26 mouse cellular contexts compared by ENCODE assay signal in genomic region chr8:10840044-10840443, GRCm38 (mm10).
DNase-seq lines count a peak whose midpoint lies in the region; ATAC-seq and TF ChIP-seq lines count a peak whose summit lies in the region.
"Had no signal": no experiment of that assay in that cellular context is flagged by ENCODE, and none has a peak within 500 bp of the region (broad histone marks: within the 10 kb centered on the region; RNA-seq: fewer than 3 reads in every experiment).

No protein-coding gene starts in this region.

- no peaks in the 10 kb centered on the region for H3K4me1 ChIP-seq in forebrain, embryonic 12.5 days
- H3K4me1 ChIP-seq in forebrain, embryonic 11.5 days (replicated peaks; ENCODE audit: control insufficient read depth, insufficient read depth, low read length): no peaks in the 10 kb centered on the region
- no peaks in the 10 kb centered on the region for H3K4me1 ChIP-seq in midbrain, embryonic 12.5 days
- 0 out of 2 replicates have a peak, but pooled peaks cover 4% of the 10 kb centered on the region for H3K4me1 ChIP-seq in midbrain, embryonic 10.5 days
- H3K4me1 ChIP-seq in MEL (ENCODE audit: control insufficient read depth in 1 of 2, insufficient read depth in 2 of 2, low read length in 2 of 2): peaks cover 0 to 10% of the 10 kb centered on the region in 2 experiments; a peak in 2 of 4 replicates
- H3K4me1 ChIP-seq in forebrain, postnatal 0 days (ENCODE audit: insufficient read depth): no peaks in the 10 kb centered on the region
- no peaks in the 10 kb centered on the region for H3K4me1 ChIP-seq in kidney, embryonic 15.5 days
- H3K4me1 ChIP-seq: liver, embryonic 15.5 days; stomach, embryonic 15.5 days had no signal

- ATAC-seq in forebrain, embryonic 12.5 days (ENCODE audit: low FRiP score): peak; percentile 57; the same call in 1 of the 2 replicates
- ATAC-seq in forebrain, embryonic 11.5 days (replicated peaks; ENCODE audit: low FRiP score): no peak
- 0 out of 2 replicates have a peak, but pooled peaks have one; percentile 34 for ATAC-seq in midbrain, embryonic 12.5 days (ENCODE audit: low FRiP score, low read depth)
- peak; percentile 54; the same call in 1 of the 2 replicates for ATAC-seq in forebrain, postnatal 0 days
- no peak for ATAC-seq in kidney, embryonic 15.5 days (replicated peaks; ENCODE audit: low FRiP score)
- no peak for ATAC-seq in megakaryocyte, adult 5-6 weeks (ENCODE audit: poor library complexity, severe bottlenecking)
- ATAC-seq: inflammation-experienced regulatory T-cells, adult 6 months had no signal

- no peak overlapping the region for H3K9ac ChIP-seq in forebrain, embryonic 12.5 days
- no peak overlapping the region for H3K9ac ChIP-seq in forebrain, embryonic 11.5 days (ENCODE audit: low read length)
- no peak overlapping the region for H3K9ac ChIP-seq in midbrain, embryonic 12.5 days (replicated peaks)
- H3K9ac ChIP-seq in MEL (ENCODE audit: control insufficient read depth, low read depth, low read length, poor library complexity, severe bottlenecking): no peak overlapping the region
- H3K9ac ChIP-seq in forebrain, postnatal 0 days: no peak overlapping the region
- no peak overlapping the region for H3K9ac ChIP-seq in kidney, embryonic 15.5 days
- H3K9ac ChIP-seq: heart, embryonic 12.5 days; limb, embryonic 12.5 days; liver, embryonic 15.5 days; lung, embryonic 14.5 days; neural tube, embryonic 13.5 days; stomach, embryonic 15.5 days had no signal

- H3K27ac ChIP-seq in forebrain, embryonic 12.5 days: no peak overlapping the region
- H3K27ac ChIP-seq in forebrain, embryonic 11.5 days (ENCODE audit: low read depth, low read length): no peak overlapping the region
- H3K27ac ChIP-seq in midbrain, embryonic 12.5 days (replicated peaks): no peak overlapping the region
- no peak overlapping the region for H3K27ac ChIP-seq in midbrain, embryonic 10.5 days (replicated peaks)
- H3K27ac ChIP-seq in MEL (ENCODE audit: control insufficient read depth, low read depth, low read length): no peak overlapping the region
- H3K27ac ChIP-seq in forebrain, postnatal 0 days (ENCODE audit: low read depth, low read length): no peak overlapping the region
- no peak overlapping the region for H3K27ac ChIP-seq in kidney, embryonic 15.5 days
- H3K27ac ChIP-seq: heart, adult 2 months; left cerebral cortex, adult 2 months; limb, embryonic 12.5 days; liver, embryonic 15.5 days; neural tube, embryonic 13.5 days; stomach, embryonic 15.5 days had no signal

- no peak for TF ChIP-seq EP300 in MEL (IDR thresholded peaks at IDR 0.05; ENCODE audit: low read depth in 1 of 2, low read length in 2 of 2)

- TF ChIP-seq RAD21 in MEL (IDR thresholded peaks at IDR 0.05; ENCODE audit: low read depth, low read length): no peak

- H3K27me3 ChIP-seq in forebrain, embryonic 12.5 days: 0 out of 2 replicates have a peak, but pooled peaks cover 9% of the 10 kb centered on the region
- H3K27me3 ChIP-seq in forebrain, embryonic 11.5 days (ENCODE audit: control insufficient read depth, insufficient read depth, low read length): no peaks in the 10 kb centered on the region
- H3K27me3 ChIP-seq in midbrain, embryonic 12.5 days: 0 out of 2 replicates have a peak, but pooled peaks cover 5% of the 10 kb centered on the region
- no peaks in the 10 kb centered on the region for H3K27me3 ChIP-seq in midbrain, embryonic 10.5 days (ENCODE audit: low read depth, poor library complexity, severe bottlenecking)
- no peaks in the 10 kb centered on the region; a peak in 1 of 4 replicates for H3K27me3 ChIP-seq in MEL (ENCODE audit: control insufficient read depth in 1 of 2, insufficient read depth in 2 of 2, low read length in 2 of 2)
- H3K27me3 ChIP-seq in forebrain, postnatal 0 days (ENCODE audit: insufficient read depth, low read length): no peaks in the 10 kb centered on the region; the same call in 1 of the 2 replicates
- H3K27me3 ChIP-seq in kidney, embryonic 15.5 days: no peaks in the 10 kb centered on the region; the same call in 1 of the 2 replicates
- H3K27me3 ChIP-seq: liver, embryonic 15.5 days; neural tube, embryonic 13.5 days; stomach, embryonic 15.5 days had no signal

- no peak for TF ChIP-seq POLR2A in MEL (IDR thresholded peaks at IDR 0.05; ENCODE audit: control insufficient read depth in 1 of 2, insufficient read depth in 1 of 2, low read depth in 1 of 2, low read length in 2 of 2, poor library complexity in 1 of 2)

- H3K9me3 ChIP-seq in forebrain, embryonic 12.5 days: no peaks in the 10 kb centered on the region
- no peaks in the 10 kb centered on the region for H3K9me3 ChIP-seq in forebrain, embryonic 11.5 days (ENCODE audit: control insufficient read depth, low read length)
- H3K9me3 ChIP-seq in midbrain, embryonic 12.5 days: no peaks in the 10 kb centered on the region
- H3K9me3 ChIP-seq in midbrain, embryonic 10.5 days (replicated peaks): no peaks in the 10 kb centered on the region
- no peaks in the 10 kb centered on the region for H3K9me3 ChIP-seq in MEL (replicated peaks; ENCODE audit: insufficient read depth, low read length)
- H3K9me3 ChIP-seq in forebrain, postnatal 0 days (ENCODE audit: low read length): no peaks in the 10 kb centered on the region
- no peaks in the 10 kb centered on the region for H3K9me3 ChIP-seq in kidney, embryonic 15.5 days (replicated peaks)
- H3K9me3 ChIP-seq: heart, embryonic 12.5 days; limb, embryonic 12.5 days; liver, embryonic 15.5 days; neural tube, embryonic 13.5 days; stomach, embryonic 15.5 days had no signal

- H3K4me3 ChIP-seq in forebrain, embryonic 12.5 days (replicated peaks): no peak overlapping the region
- no peak overlapping the region for H3K4me3 ChIP-seq in forebrain, embryonic 11.5 days (ENCODE audit: low read depth, low read length)
- no peak overlapping the region for H3K4me3 ChIP-seq in midbrain, embryonic 12.5 days
- no peak overlapping the region for H3K4me3 ChIP-seq in midbrain, embryonic 10.5 days
- H3K4me3 ChIP-seq in MEL (ENCODE audit: control insufficient read depth in 1 of 2, insufficient read depth in 1 of 2, low read depth in 2 of 2, low read length in 2 of 2): no peak overlapping the region
- H3K4me3 ChIP-seq in forebrain, postnatal 0 days (ENCODE audit: low read depth, low read length): no peak overlapping the region
- H3K4me3 ChIP-seq in kidney, embryonic 15.5 days (replicated peaks): no peak overlapping the region
- H3K4me3 ChIP-seq: heart, adult 2 months; heart, embryonic 12.5 days; left cerebral cortex, adult 2 months; limb, embryonic 12.5 days; liver, embryonic 15.5 days; neural tube, embryonic 13.5 days; stomach, embryonic 15.5 days had no signal

- no peak for DNase-seq in forebrain, embryonic 11.5 days (ENCODE audit: low spot score)
- no peak for DNase-seq in midbrain, embryonic 10.5 days (ENCODE audit: low spot score)
- no peak for DNase-seq in MEL (ENCODE audit: low read depth, low spot score)
- DNase-seq in forebrain, postnatal 0 days: no peak
- DNase-seq: adrenal gland, postnatal 25 days; cerebellum, adult 2 months; cerebellum, postnatal 36 days; heart, adult 2 months; heart, postnatal 4 days; kidney, adult 11 months; kidney, postnatal 25 days; lung, embryonic 14.5 days; lung, postnatal 14 days; right cerebral cortex, postnatal 14 days; thymus, postnatal 14 days had no signal

- no peak overlapping the region for H3K4me2 ChIP-seq in forebrain, embryonic 12.5 days
- no peak overlapping the region for H3K4me2 ChIP-seq in forebrain, embryonic 11.5 days (ENCODE audit: low read depth, low read length, severe bottlenecking)
- H3K4me2 ChIP-seq in midbrain, embryonic 12.5 days (replicated peaks): no peak overlapping the region
- no peak overlapping the region for H3K4me2 ChIP-seq in forebrain, postnatal 0 days (ENCODE audit: low read depth)
- no peak overlapping the region for H3K4me2 ChIP-seq in kidney, embryonic 15.5 days
- H3K4me2 ChIP-seq: heart, embryonic 12.5 days; limb, embryonic 12.5 days; liver, embryonic 15.5 days; lung, embryonic 14.5 days; neural tube, embryonic 13.5 days; stomach, embryonic 15.5 days had no signal

- TF ChIP-seq CTCF in MEL (IDR thresholded peaks at IDR 0.05 in 2 of 3, conservative IDR thresholded peaks at IDR 0.05 in 1 of 3; ENCODE audit: control insufficient read depth in 1 of 3, insufficient read depth in 1 of 3, low read depth in 2 of 3, low read length in 3 of 3, poor library complexity in 1 of 3, severe bottlenecking in 1 of 3): no peak
- no peak for TF ChIP-seq CTCF in forebrain, postnatal 0 days (IDR thresholded peaks at IDR 0.05; ENCODE audit: low read depth)

- no peaks in the 10 kb centered on the region for H3K79me2 ChIP-seq in MEL (ENCODE audit: control insufficient read depth, insufficient read depth, low read length, poor library complexity)

- WGBS in forebrain, embryonic 12.5 days: 63% methylated on average over 1 of the region's 1 CpGs
- WGBS in forebrain, embryonic 11.5 days: 65% methylated on average over 1 of the region's 1 CpGs
- WGBS in midbrain, embryonic 12.5 days: 73% methylated on average over 1 of the region's 1 CpGs
- WGBS in midbrain, embryonic 10.5 days: 97% methylated on average over 1 of the region's 1 CpGs
- WGBS in forebrain, postnatal 0 days: 35% methylated on average over 1 of the region's 1 CpGs
- 96% methylated on average over 1 of the region's 1 CpGs for WGBS in kidney, embryonic 15.5 days

- H3K36me3 ChIP-seq in forebrain, embryonic 12.5 days (replicated peaks): no peaks in the 10 kb centered on the region
- H3K36me3 ChIP-seq in forebrain, embryonic 11.5 days (ENCODE audit: control insufficient read depth, insufficient read depth, low read length): no peaks in the 10 kb centered on the region
- H3K36me3 ChIP-seq in midbrain, embryonic 12.5 days: no peaks in the 10 kb centered on the region
- no peaks in the 10 kb centered on the region for H3K36me3 ChIP-seq in midbrain, embryonic 10.5 days
- no peaks in the 10 kb centered on the region for H3K36me3 ChIP-seq in MEL (ENCODE audit: control insufficient read depth in 1 of 2, insufficient read depth in 2 of 2, low read length in 2 of 2)
- H3K36me3 ChIP-seq in forebrain, postnatal 0 days (ENCODE audit: insufficient read depth): no peaks in the 10 kb centered on the region
- no peaks in the 10 kb centered on the region for H3K36me3 ChIP-seq in kidney, embryonic 15.5 days
- H3K36me3 ChIP-seq: heart, embryonic 12.5 days; limb, embryonic 12.5 days; liver, embryonic 15.5 days; neural tube, embryonic 13.5 days; stomach, embryonic 15.5 days had no signal

TF ChIP-seq in MEL, 35 proteins besides CTCF, POLR2A, EP300 and RAD21:
- TF ChIP-seq MAFK (IDR thresholded peaks at IDR 0.05; ENCODE audit: borderline replicate concordance, low read depth, low read length) (peak; percentile 62; the same call in 1 of the 2 replicates), CHD2 (IDR thresholded peaks at IDR 0.05; ENCODE audit: low read length) (no peak)
TF ChIP-seq in MEL: peak in this region for 1.

Comparison
In these comparisons a context has a peak if more than half of its experiments do, and no peak if none do; other contexts are left out.
1. ATAC-seq: peak in forebrain, embryonic 12.5 days (single experiment), midbrain, embryonic 12.5 days (single experiment) and forebrain, postnatal 0 days (single experiment); none in forebrain, embryonic 11.5 days (single experiment), kidney, embryonic 15.5 days (single experiment) and megakaryocyte, adult 5-6 weeks (single experiment).